Mouse (Mus musculus) testis, postnatal 10 days (tissue): ENCODE results near the gene Itpkc.

ENCODE experiments used
- DNase-seq: peaks from one replicate; pipeline ENCODE4 v3.0.0; 2021; ENCODE audit warnings: low spot score

Gene Itpkc

GRCm38 (mm10) chr7:27237527-27237926 lies 9.1 kb upstream of the Itpkc start:
- DNase-seq: no peak

- no peak for DNase-seq
Measured at GRCm38 (mm10) chr7:27235726-27236125, 7.3 kb upstream of the Itpkc start.

- DNase-seq: no peak
Measured at GRCm38 (mm10) chr7:27233300-27233699, 4.8 kb upstream of the Itpkc start.

GRCm38 (mm10) chr7:27232781-27233281 lies 4.4 kb upstream of the Itpkc start, which contains the start of gene Coq8b:
Coq8b (plus strand) TSS chr7:27233023.
- peak; percentile 96 for DNase-seq

GRCm38 (mm10) chr7:27231693-27232331 lies 3.4 kb upstream of the Itpkc start:
- no peak for DNase-seq

GRCm38 (mm10) chr7:27230781-27231180 lies 2.3 kb upstream of the Itpkc start:
- DNase-seq: no peak

GRCm38 (mm10) chr7:27228865-27229264 lies 404 bp upstream of the Itpkc start:
- DNase-seq: peak; percentile 37

- no peak for DNase-seq
Measured at GRCm38 (mm10) chr7:27227676-27228075, 785 bp downstream of the Itpkc start.

GRCm38 (mm10) chr7:27227276-27227675 lies 1.2 kb downstream of the Itpkc start:
- no peak for DNase-seq

GRCm38 (mm10) chr7:27224877-27225575 lies 3.4 kb downstream of the Itpkc start:
- no peak for DNase-seq

GRCm38 (mm10) chr7:27222538-27222937 lies 5.9 kb downstream of the Itpkc start:
- DNase-seq: no peak

GRCm38 (mm10) chr7:27221939-27222338 lies 6.5 kb downstream of the Itpkc start:
- DNase-seq: no peak

GRCm38 (mm10) chr7:27219937-27220336 lies 8.5 kb downstream of the Itpkc start:
- DNase-seq: no peak

GRCm38 (mm10) chr7:27218586-27218985 lies 9.9 kb downstream of the Itpkc start:
- DNase-seq: no peak

- no peak for DNase-seq
Measured at GRCm38 (mm10) chr7:27212626-27213025, 15.8 kb downstream of the Itpkc start.

GRCm38 (mm10) chr7:27203730-27204449 lies 24.6 kb downstream of the Itpkc start:
- no peak for DNase-seq

GRCm38 (mm10) chr7:27198779-27199178 lies 29.7 kb downstream of the Itpkc start:
- no peak for DNase-seq

GRCm38 (mm10) chr7:27198355-27198754 lies 30.1 kb downstream of the Itpkc start:
- DNase-seq: no peak

GRCm38 (mm10) chr7:27197634-27198033 lies 30.8 kb downstream of the Itpkc start:
- no peak for DNase-seq

- DNase-seq: no peak
Measured at GRCm38 (mm10) chr7:27197136-27197535, 31.3 kb downstream of the Itpkc start.

GRCm38 (mm10) chr7:27195681-27196611 lies 32.5 kb downstream of the Itpkc start, which contains the start of the genes BC024978 and Snrpa:
BC024978 (plus strand) TSS chr7:27195781.
Snrpa (minus strand) TSS chr7:27196271.
- peak; percentile 96 for DNase-seq

- DNase-seq: no peak
Measured at GRCm38 (mm10) chr7:27193731-27194130, 34.7 kb downstream of the Itpkc start.
